Mouse (Mus musculus) lung, adult 2 months (tissue): Measurements from ENCODE around the gene Bbc3.

ENCODE experiments used
- CTCF ChIP-seq: fragments of 200-500 bp; IDR thresholded peaks from 2 replicates; pipeline ENCODE4 v1.5.1; 2011; ENCODE audit warnings: mild to moderate bottlenecking, low read length, control low read depth; ENCODE audit not compliant: insufficient read depth
- POLR2A ChIP-seq: fragments of 200-500 bp; IDR thresholded peaks from 2 replicates; pipeline ENCODE4 v1.6.1; 2011; ENCODE audit warnings: low read depth, mild to moderate bottlenecking, control low read depth, low read length, borderline replicate concordance; ENCODE audit errors: extremely low read depth

- TF ChIP-seq CTCF (no peak), POLR2A (peak; percentile 75; the same call in 1 of the 2 replicates)
These were observed 4.6 kb downstream of the Bbc3 start for GRCm38 (mm10) chr7:16312672-16313311.
